Mouse (Mus musculus) c-Kit-positive CD71-positive TER-119-negative erythroid progenitor cells, embryonic 14.5 days (primary cell): ENCODE measurements around the gene Adap2.

Experiments
- DNase-seq: peaks from one replicate; pipeline ENCODE4 v3.0.0-alpha.2; 2013; ENCODE audit warnings: low read depth

The Adap2 gene

GRCm38 (mm10) chr11:80196351-80196750, 42.4 kb downstream of the Adap2 start:
- DNase-seq: no peak

DNA sequence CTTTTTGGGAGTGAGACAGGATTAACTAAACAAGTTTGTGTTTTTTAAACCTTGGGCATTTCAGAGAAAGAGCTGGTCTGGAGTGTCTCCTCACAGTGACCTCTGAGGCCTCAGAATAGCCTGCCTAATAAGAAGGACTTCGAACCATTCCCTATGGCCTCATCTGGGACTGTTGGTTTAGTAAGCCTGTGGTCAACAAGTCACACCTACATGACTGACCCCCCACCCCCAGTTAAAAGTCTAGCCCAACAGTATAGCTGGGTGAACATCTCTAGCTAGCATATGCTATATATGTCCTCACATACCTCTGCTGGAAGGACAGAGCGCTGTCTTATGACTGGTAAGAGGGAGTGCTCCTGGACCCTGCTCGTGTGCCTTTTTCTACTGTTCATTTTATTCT, 45.4 kb downstream of the Adap2 start:
- no peak for DNase-seq

DNA sequence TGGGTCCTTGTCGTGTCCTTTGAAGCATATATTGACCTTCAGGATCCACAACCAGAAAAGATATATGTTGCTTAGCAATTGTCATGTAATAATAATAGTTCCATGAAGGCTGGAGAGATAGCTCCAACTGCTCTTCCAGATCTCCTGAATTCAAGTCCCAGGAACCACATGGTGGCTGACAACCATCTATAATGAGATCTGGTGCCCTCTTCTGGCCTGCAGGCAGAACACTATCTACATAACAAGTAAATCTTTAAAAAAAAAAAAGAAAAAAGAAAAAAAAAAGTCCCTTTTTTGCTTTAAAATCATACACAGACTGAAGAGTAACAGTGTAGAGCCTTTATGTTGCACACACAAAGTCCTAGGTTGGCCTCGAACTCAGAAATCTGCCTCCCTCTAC, 45.9 kb downstream of the Adap2 start:
- DNase-seq: no peak

GRCm38 (mm10) chr11:80200326-80200725, 46.4 kb downstream of the Adap2 start:
- DNase-seq: no peak

DNA sequence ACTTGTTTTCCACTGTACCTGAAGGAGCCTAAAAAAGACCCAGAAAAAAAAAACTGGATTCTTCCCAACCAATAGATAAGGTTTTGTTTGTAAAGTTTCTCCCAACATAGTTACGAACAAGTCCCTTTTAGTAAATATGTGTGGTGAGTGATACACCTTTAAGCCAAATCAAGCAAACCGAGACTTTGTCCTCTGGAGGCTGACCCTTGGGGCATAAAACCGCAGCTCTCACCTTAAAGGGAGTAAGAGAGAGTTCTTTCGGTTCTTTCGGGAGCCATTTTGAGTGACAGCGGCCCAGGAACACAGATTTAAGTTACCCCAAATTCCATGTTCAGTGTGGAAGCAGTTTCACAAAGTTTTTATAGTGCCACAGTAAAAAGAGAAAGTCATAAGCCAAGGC, 48.4 kb downstream of the Adap2 start:
- DNase-seq: no peak

GRCm38 (mm10) chr11:80204037-80204436, 50.1 kb downstream of the Adap2 start:
- no peak for DNase-seq

- no peak for DNase-seq
Measured at GRCm38 (mm10) chr11:80204941-80205340, 51.0 kb downstream of the Adap2 start.

GRCm38 (mm10) chr11:80208465-80208859, 54.6 kb downstream of the Adap2 start:
- no peak for DNase-seq

GRCm38 (mm10) chr11:80208860-80209800, 55.2 kb downstream of the Adap2 start, which contains the start of gene Rhot1:
Gene Rhot1, plus strand, starts transcription at chr11:80209019.
- peak; percentile 92 for DNase-seq

DNA sequence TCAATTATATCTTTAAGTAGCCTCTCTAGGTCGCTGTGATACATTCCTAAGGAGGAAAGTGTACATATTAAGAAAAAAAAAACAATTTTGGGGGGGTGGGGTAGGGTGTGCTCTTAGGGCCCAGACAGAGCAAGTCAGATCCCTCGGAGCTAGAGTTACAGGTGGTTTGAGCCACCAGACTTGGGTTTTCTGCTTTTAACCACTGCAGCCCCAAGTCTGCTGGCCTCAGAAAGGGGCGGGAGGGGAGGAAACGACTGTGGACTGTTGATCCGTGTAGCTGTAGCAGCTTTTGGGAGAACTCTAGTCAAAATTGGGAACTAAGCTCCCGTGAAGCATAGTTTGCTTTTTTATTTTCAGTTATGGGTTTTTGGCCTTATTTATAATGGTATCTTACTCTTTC, 56.4 kb downstream of the Adap2 start:
- no peak for DNase-seq

DNA sequence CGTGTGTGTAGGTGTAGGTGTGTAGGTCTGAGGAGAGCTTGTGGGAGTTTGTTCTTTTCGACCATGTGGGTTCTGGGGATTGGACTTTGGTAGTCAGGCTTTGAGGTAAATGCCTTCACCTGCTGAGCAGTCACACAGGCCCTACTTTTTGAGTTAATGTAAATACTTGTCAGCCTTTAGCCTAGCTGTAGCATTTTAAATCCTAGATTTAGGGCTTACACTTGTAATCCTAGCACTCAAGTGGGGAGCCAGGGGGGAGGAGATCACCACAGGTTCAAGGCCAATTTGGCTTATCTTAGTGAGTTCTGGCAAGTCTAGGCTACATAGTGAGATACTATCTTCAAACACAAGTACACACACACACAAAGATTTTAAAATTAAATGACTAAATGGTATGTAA, 58.4 kb downstream of the Adap2 start:
- DNase-seq: no peak

GRCm38 (mm10) chr11:80215291-80215690, 61.4 kb downstream of the Adap2 start:
- DNase-seq: no peak

GRCm38 (mm10) chr11:80218657-80219293, 64.9 kb downstream of the Adap2 start:
- DNase-seq: no peak
